Mouse (Mus musculus): ENCODE results near the gene Wnt4.

- TF ChIP-seq CTCF (IDR thresholded peaks at IDR 0.05; ENCODE audit: low read depth, low read length): no peak
- TF ChIP-seq POLR2A (IDR thresholded peaks at IDR 0.05; ENCODE audit: insufficient read depth, low read length): no peak
Measured at GRCm38 (mm10) chr4:137290250-137290649, 13.0 kb downstream of the Wnt4 start.

Data from ES-Bruce4 (cell line).